Mouse (Mus musculus): Measurements from ENCODE around the gene Neurl2. TPM values are rescaled to one million over a fixed set of nuclear protein-coding genes. Genes with fewer than 3 reads are reported as not detected.
"Not testable (repeated sequence)": the region's sequence is repeated elsewhere in the genome, so short reads cannot be mapped to it uniquely, and the experiment has no call there.

Neurl2 gene
- total RNA-seq, 2 experiments from 2014 or later: 3.9 to 4.1 TPM

GRCm38 (mm10) chr2:164859640-164860432 lies 26.6 kb upstream of the Neurl2 start:
- DNase-seq (ENCODE audit: low spot score in 2 of 2): no peak

- no peak for DNase-seq (ENCODE audit: low spot score in 2 of 2)
Measured at GRCm38 (mm10) chr2:164859155-164859554, 25.9 kb upstream of the Neurl2 start.

GRCm38 (mm10) chr2:164857842-164858553 lies 24.7 kb upstream of the Neurl2 start:
- no peak for DNase-seq (ENCODE audit: low spot score in 2 of 2)

- no peak for DNase-seq (ENCODE audit: low spot score in 2 of 2)
Measured at GRCm38 (mm10) chr2:164857101-164857821, 24.0 kb upstream of the Neurl2 start, which contains the start of gene Pltp. Pltp (minus strand) TSS chr2:164857711.

- no peak for DNase-seq (ENCODE audit: low spot score in 2 of 2)
Measured at GRCm38 (mm10) chr2:164856309-164857100, 23.2 kb upstream of the Neurl2 start.

GRCm38 (mm10) chr2:164855572-164855971 lies 22.3 kb upstream of the Neurl2 start:
- DNase-seq (ENCODE audit: low spot score in 2 of 2): not testable (repeated sequence)

GRCm38 (mm10) chr2:164850061-164850460 lies 16.8 kb upstream of the Neurl2 start:
- DNase-seq (ENCODE audit: low spot score in 2 of 2): no peak

- no peak for DNase-seq (ENCODE audit: low spot score in 2 of 2)
Measured at GRCm38 (mm10) chr2:164845782-164846181, 12.5 kb upstream of the Neurl2 start.

GRCm38 (mm10) chr2:164835164-164835563 lies 1.9 kb upstream of the Neurl2 start:
- DNase-seq (ENCODE audit: low spot score in 2 of 2): no peak

GRCm38 (mm10) chr2:164834531-164834930 lies 1.3 kb upstream of the Neurl2 start:
- no peak for DNase-seq (ENCODE audit: low spot score in 2 of 2)

GRCm38 (mm10) chr2:164832748-164833301 lies 431 bp downstream of the Neurl2 start, which contains the start of gene Ctsa:
Ctsa (plus strand) TSS chr2:164832873.
- peak; percentile 79 to 82 for DNase-seq (ENCODE audit: low spot score in 2 of 2)

GRCm38 (mm10) chr2:164832032-164832747 lies 1.1 kb downstream of the Neurl2 start:
- DNase-seq (ENCODE audit: low spot score in 2 of 2): no peak

- no peak for DNase-seq (ENCODE audit: low spot score in 2 of 2)
Measured at GRCm38 (mm10) chr2:164831029-164831428, 2.2 kb downstream of the Neurl2 start.

GRCm38 (mm10) chr2:164829090-164829489 lies 4.2 kb downstream of the Neurl2 start:
- no peak for DNase-seq (ENCODE audit: low spot score in 2 of 2)

- no peak for DNase-seq (ENCODE audit: low spot score in 2 of 2)
Measured at GRCm38 (mm10) chr2:164828437-164828836, 4.8 kb downstream of the Neurl2 start, which contains the start of gene Spata25. Spata25 (minus strand) TSS chr2:164828537.

- no peak for DNase-seq (ENCODE audit: low spot score in 2 of 2)
Measured at GRCm38 (mm10) chr2:164827146-164827850, 6.0 kb downstream of the Neurl2 start.

GRCm38 (mm10) chr2:164825521-164825920 lies 7.7 kb downstream of the Neurl2 start:
- DNase-seq (ENCODE audit: low spot score in 2 of 2): no peak

GRCm38 (mm10) chr2:164823969-164824368 lies 9.3 kb downstream of the Neurl2 start:
- DNase-seq (ENCODE audit: low spot score in 2 of 2): no peak

- no peak for DNase-seq (ENCODE audit: low spot score in 2 of 2)
Measured at GRCm38 (mm10) chr2:164823181-164823585, 10.1 kb downstream of the Neurl2 start.
